Mouse (Mus musculus) lung, postnatal 25 days (tissue): Measurements from ENCODE around the gene F7.
"Not testable (repeated sequence)": the region's sequence is repeated elsewhere in the genome, so short reads cannot be mapped to it uniquely, and the experiment has no call there.

Experiments
- DNase-seq: peaks from one replicate; pipeline ENCODE4 v3.0.0; 2022; ENCODE audit warnings: low spot score

Gene F7

GRCm38 (mm10) chr8:13028482-13028881 lies 2.6 kb downstream of the F7 start:
- peak; percentile 86 for DNase-seq

DNA sequence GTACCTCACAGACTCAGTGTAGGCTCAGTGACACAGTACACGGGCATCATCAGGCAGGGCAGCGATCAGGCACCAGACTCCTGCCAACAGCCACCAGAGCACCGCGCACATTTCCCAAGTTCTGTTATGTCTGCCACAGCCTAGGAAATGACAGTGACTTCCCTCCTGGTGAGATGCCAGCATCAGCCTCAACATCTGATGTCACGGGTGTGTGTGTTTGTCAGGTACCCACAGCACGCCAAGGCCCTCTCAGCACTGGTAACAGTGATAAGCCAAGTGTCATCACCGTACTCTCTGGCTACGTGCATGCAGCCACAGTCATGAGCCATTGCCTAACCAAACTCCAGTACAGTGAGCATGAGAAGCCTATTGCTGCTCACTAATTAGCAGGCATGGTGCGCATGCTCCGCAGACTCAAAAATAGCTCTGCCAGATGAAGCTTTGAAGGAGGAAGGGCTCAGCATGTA lies 10.5 kb downstream of the F7 start:
- DNase-seq: no peak

DNA sequence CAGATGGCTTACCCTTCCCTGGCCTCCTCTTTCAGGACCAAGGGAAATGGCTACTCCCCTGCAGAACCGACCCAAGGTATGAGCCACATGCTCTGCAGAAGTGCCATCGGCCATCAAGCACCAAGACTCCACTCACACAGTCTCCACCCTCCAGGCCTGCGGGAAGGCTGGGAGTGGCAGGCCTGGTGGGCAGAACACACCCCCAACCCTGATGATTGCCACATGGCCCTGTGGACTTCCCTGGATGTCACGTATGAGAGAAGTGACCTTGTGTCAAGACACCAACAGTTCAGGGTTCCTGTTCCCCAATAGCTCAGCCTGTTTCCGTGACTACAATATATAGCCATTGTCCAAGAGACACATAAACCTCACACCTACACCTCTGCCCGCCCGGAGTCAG lies 11.2 kb downstream of the F7 start, which contains the start of gene F10:
Gene F10 (plus strand): TSS at position 294 of the 400 bp plus-strand sequence.
- DNase-seq: peak; percentile 45

- DNase-seq: no peak
Measured at GRCm38 (mm10) chr8:13037569-13037968, 11.7 kb downstream of the F7 start.

DNA sequence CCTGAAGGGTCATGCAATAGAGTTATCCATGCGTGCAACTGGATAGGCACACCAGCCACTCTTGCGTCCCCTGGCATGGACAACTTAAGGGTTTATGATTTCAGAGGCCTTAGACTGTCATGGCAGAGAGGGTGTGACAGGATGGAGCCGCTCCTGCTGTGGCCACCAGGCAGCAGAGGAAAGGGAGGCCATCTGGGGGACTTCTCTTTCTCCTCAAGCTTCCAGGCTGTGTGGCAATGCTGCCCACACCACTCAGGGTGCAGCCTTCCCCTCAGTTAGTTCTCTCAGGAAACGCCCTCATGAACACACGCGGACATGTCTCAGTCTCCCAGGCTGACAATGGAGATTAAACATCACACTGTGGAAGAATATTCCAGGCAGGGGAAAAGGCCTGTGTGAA lies 13.2 kb downstream of the F7 start:
- peak; percentile 17 for DNase-seq

GRCm38 (mm10) chr8:13041459-13041858 lies 15.6 kb downstream of the F7 start:
- DNase-seq: no peak

GRCm38 (mm10) chr8:13047652-13048051 lies 21.8 kb downstream of the F7 start:
- DNase-seq: no peak

GRCm38 (mm10) chr8:13050550-13050949 lies 24.7 kb downstream of the F7 start:
- DNase-seq: no peak

GRCm38 (mm10) chr8:13057351-13057750 lies 31.5 kb downstream of the F7 start:
- DNase-seq: peak; percentile 18

- DNase-seq: no peak
Measured at GRCm38 (mm10) chr8:13060441-13061150, 34.8 kb downstream of the F7 start, which contains the start of gene Proz. Proz (plus strand) TSS chr8:13060914.

DNA sequence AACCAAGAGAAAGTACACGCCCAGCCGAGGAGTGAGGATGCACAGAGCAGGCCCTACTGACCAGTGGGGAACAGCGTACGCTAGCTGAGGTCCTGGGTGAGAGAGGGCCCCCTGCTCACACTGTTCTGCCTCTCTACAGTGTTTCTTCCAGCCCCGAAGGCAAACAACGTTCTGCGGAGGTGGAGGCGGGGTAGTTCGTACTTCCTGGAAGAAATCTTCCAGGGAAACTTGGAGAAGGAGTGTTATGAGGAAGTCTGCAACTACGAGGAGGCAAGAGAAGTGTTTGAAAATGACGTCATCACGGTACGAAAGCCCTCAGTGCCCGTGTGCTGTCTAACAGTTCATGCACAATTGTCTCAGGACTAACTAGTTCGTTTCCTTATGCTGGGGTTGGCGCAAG lies 37.3 kb downstream of the F7 start:
- peak; percentile 61 for DNase-seq

DNA sequence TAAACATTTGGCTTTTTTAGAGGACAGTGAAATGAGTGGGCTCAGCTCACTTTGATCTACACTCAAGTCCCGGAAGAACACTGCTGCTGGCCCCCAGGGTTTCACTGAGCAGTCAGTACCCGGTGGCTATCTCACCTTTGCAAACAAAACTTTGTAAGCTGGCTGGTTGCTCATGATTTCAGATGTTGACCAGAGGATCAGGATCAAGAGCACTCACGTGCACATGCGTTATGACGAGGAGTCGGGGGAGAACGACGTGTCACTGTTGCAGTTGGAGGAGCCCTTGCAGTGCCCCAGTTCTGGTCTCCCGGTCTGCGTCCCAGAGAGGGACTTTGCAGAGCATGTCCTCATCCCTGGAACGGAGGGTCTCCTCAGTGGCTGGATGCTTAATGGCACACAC lies 47.4 kb downstream of the F7 start:
- DNase-seq: no peak

DNA sequence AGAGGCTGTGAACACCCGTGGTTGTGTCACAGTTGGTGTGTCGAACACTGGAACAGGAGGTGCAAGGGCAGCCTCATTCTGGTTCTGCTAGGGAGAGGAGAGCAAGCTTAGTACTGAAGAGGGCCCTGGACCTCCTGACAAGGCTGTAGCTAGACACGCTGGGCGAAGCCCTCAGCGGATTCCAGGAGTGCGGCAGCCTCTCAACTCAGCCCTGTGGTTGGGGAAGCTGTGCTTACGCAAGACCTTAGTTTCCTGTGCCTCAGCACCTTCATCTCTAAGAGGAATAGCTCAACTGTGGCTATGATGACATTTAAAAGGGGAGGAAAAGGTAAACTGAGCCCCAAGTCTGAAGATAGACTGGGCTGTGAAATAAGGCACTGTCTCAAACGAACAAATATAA lies 49.2 kb downstream of the F7 start:
- DNase-seq: peak; percentile 57

GRCm38 (mm10) chr8:13075579-13075978 lies 49.7 kb downstream of the F7 start:
- not testable (repeated sequence) for DNase-seq

DNA sequence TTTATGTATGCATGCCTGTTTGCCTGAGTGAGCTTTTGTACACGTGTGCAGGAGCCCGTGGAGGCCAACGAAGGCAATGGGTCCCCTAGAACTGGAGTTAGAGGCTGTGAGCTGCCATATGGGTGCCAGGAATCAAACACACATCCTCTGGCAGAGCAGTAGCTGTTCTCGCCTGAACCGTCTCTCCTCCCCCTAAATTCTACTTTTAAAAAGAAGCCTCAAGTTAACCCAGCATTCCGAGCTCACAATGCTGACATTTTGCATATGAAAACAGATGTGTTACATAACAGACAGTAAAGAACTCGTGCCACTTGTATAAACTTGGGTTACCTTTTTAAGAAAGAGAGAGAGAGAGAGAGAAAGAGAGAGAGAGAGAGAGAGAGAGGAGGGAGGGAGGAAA lies 51.7 kb downstream of the F7 start:
- DNase-seq: no peak
